Mouse (Mus musculus): Measurements from ENCODE around the gene Coq8b. TPM values are rescaled to one million over a fixed set of nuclear protein-coding genes. Genes with fewer than 3 reads are reported as not detected.

Gene Coq8b
- 8.5 TPM for polyA plus RNA-seq (2014; fragmentation: Illumina TruSeq; extraction: RNeasy Lipid Tissue Mini Kit (QIAGEN cat#74804); ENCODE audit: low read depth, low replicate concordance)

GRCm38 (mm10) chr7:27232781-27233281, at the start of gene Coq8b:
Coq8b (plus strand) TSS chr7:27233023.

GRCm38 (mm10) chr7:27195681-27196611, 36.9 kb upstream of the Coq8b start, which contains the start of the genes BC024978 and Snrpa:
BC024978 (plus strand) TSS chr7:27195781.
Snrpa (minus strand) TSS chr7:27196271.

GRCm38 (mm10) chr7:27228281-27228821, 4.5 kb upstream of the Coq8b start, which contains the start of gene Itpkc:
Itpkc (minus strand) TSS chr7:27228661.

GRCm38 (mm10) chr7:27258205-27258899, 25.5 kb downstream of the Coq8b start, which contains the start of gene Numbl:
Numbl (plus strand) TSS chr7:27258433.

Other genes starting within 250 kb of the Coq8b start
- gene Cyp2a12, start 203.9 kb upstream of the Coq8b start, polyA plus RNA-seq (2014; fragmentation: Illumina TruSeq; extraction: RNeasy Lipid Tissue Mini Kit (QIAGEN cat#74804); ENCODE audit: low read depth, low replicate concordance), result 0.63 TPM
- gene Cyp2f2, start 113.1 kb upstream of the Coq8b start, polyA plus RNA-seq (2014; fragmentation: Illumina TruSeq; extraction: RNeasy Lipid Tissue Mini Kit (QIAGEN cat#74804); ENCODE audit: low read depth, low replicate concordance), result 1.7 TPM
- not detected for gene Cyp2t4, start 79.3 kb upstream of the Coq8b start, polyA plus RNA-seq (2014; fragmentation: Illumina TruSeq; extraction: RNeasy Lipid Tissue Mini Kit (QIAGEN cat#74804); ENCODE audit: low read depth, low replicate concordance)
- gene Egln2, start 66.2 kb upstream of the Coq8b start, polyA plus RNA-seq (2014; fragmentation: Illumina TruSeq; extraction: RNeasy Lipid Tissue Mini Kit (QIAGEN cat#74804); ENCODE audit: low read depth, low replicate concordance), result 44.6 TPM
- 17.7 TPM for gene Rab4b, start 54.1 kb upstream of the Coq8b start, polyA plus RNA-seq (2014; fragmentation: Illumina TruSeq; extraction: RNeasy Lipid Tissue Mini Kit (QIAGEN cat#74804); ENCODE audit: low read depth, low replicate concordance)
- gene Gm21983, start 51.9 kb upstream of the Coq8b start, polyA plus RNA-seq (2014; fragmentation: Illumina TruSeq; extraction: RNeasy Lipid Tissue Mini Kit (QIAGEN cat#74804); ENCODE audit: low read depth, low replicate concordance), result not detected
- not detected for gene Mia, start 51.9 kb upstream of the Coq8b start, polyA plus RNA-seq (2014; fragmentation: Illumina TruSeq; extraction: RNeasy Lipid Tissue Mini Kit (QIAGEN cat#74804); ENCODE audit: low read depth, low replicate concordance)
- gene BC024978, start 37.2 kb upstream of the Coq8b start, polyA plus RNA-seq (2014; fragmentation: Illumina TruSeq; extraction: RNeasy Lipid Tissue Mini Kit (QIAGEN cat#74804); ENCODE audit: low read depth, low replicate concordance), result 9.3 TPM
- gene Snrpa, start 36.8 kb upstream of the Coq8b start, polyA plus RNA-seq (2014; fragmentation: Illumina TruSeq; extraction: RNeasy Lipid Tissue Mini Kit (QIAGEN cat#74804); ENCODE audit: low read depth, low replicate concordance), result 36.3 TPM
- gene Itpkc, start 4.4 kb upstream of the Coq8b start, polyA plus RNA-seq (2014; fragmentation: Illumina TruSeq; extraction: RNeasy Lipid Tissue Mini Kit (QIAGEN cat#74804); ENCODE audit: low read depth, low replicate concordance), result 4.3 TPM
- 5.8 TPM for gene Numbl, start 25.4 kb downstream of the Coq8b start, polyA plus RNA-seq (2014; fragmentation: Illumina TruSeq; extraction: RNeasy Lipid Tissue Mini Kit (QIAGEN cat#74804); ENCODE audit: low read depth, low replicate concordance)
- 237 TPM for gene Ltbp4, start 104.7 kb downstream of the Coq8b start, polyA plus RNA-seq (2014; fragmentation: Illumina TruSeq; extraction: RNeasy Lipid Tissue Mini Kit (QIAGEN cat#74804); ENCODE audit: low read depth, low replicate concordance)
- 9.0 TPM for gene Shkbp1, start 123.0 kb downstream of the Coq8b start, polyA plus RNA-seq (2014; fragmentation: Illumina TruSeq; extraction: RNeasy Lipid Tissue Mini Kit (QIAGEN cat#74804); ENCODE audit: low read depth, low replicate concordance)
- gene Gm20479, start 124.4 kb downstream of the Coq8b start, polyA plus RNA-seq (2014; fragmentation: Illumina TruSeq; extraction: RNeasy Lipid Tissue Mini Kit (QIAGEN cat#74804); ENCODE audit: low read depth, low replicate concordance), result not detected
- gene Sptbn4, start 214.7 kb downstream of the Coq8b start, polyA plus RNA-seq (2014; fragmentation: Illumina TruSeq; extraction: RNeasy Lipid Tissue Mini Kit (QIAGEN cat#74804); ENCODE audit: low read depth, low replicate concordance), result 0.29 TPM
- 21.6 TPM for gene Blvrb, start 215.0 kb downstream of the Coq8b start, polyA plus RNA-seq (2014; fragmentation: Illumina TruSeq; extraction: RNeasy Lipid Tissue Mini Kit (QIAGEN cat#74804); ENCODE audit: low read depth, low replicate concordance)
- 5.5 TPM for gene Sertad3, start 240.7 kb downstream of the Coq8b start, polyA plus RNA-seq (2014; fragmentation: Illumina TruSeq; extraction: RNeasy Lipid Tissue Mini Kit (QIAGEN cat#74804); ENCODE audit: low read depth, low replicate concordance)